Comparison of ENCODE assay signal across 18 mouse cellular contexts in the genomic region with DNA sequence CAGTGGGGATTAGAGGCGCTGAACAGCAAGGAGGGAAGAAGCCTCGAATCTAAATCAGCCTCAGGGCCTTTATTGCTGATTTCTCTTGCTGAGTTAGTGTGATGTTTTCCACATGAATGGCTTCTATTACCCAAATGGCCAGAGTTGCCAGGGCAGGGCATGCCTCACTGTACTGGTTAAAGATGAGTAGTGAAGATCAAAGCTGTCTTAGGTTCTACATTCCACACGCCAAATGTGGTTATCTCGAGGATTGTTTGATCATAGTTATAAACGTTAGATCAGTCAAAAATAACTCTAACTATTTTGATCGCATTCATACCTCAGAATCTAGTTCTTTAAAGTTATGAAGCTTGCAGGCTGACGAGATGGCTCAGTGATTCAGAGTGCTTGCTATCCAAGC.
"Had no signal": no experiment of that assay in that cellular context is flagged by ENCODE, and none has a peak within 500 bp of the region (broad histone marks: within the 10 kb centered on the region; RNA-seq: fewer than 3 reads in every experiment).

No protein-coding gene starts in this region.

- DNase-seq: lung, adult 18-20 months; lung, embryonic 14.5 days; lung, postnatal 10 days; lung, postnatal 4 days; midbrain, embryonic 14.5 days; right cerebral cortex, adult 18-20 months; right cerebral cortex, postnatal 25 days; right cerebral cortex, postnatal 4 days; spleen, adult 18-20 months; thymus, adult 18-20 months; thymus, postnatal 25 days; thymus, postnatal 4 days had no signal

- H3K4me3 ChIP-seq: midbrain, embryonic 10.5 days; midbrain, embryonic 12.5 days; myocyte; neural tube, embryonic 13.5 days; neural tube, embryonic 15.5 days had no signal

- H3K27ac ChIP-seq: midbrain, embryonic 10.5 days; midbrain, embryonic 12.5 days; neural tube, embryonic 13.5 days; neural tube, embryonic 15.5 days had no signal

- ATAC-seq: midbrain, embryonic 16.5 days had no signal

- H3K27me3 ChIP-seq: midbrain, embryonic 12.5 days; neural tube, embryonic 13.5 days; neural tube, embryonic 15.5 days had no signal
